Mouse (Mus musculus) liver, embryonic 14.5 days (tissue): ENCODE measurements around the gene Gpx1.

Experiments
- CTCF ChIP-seq: IDR thresholded peaks from 2 replicates; pipeline ENCODE4 v1.5.1; 2016; ENCODE audit warnings: antibody characterized with exemption, low read depth, control low read depth
- EP300 ChIP-seq: IDR thresholded peaks from 2 replicates; pipeline ENCODE4 v1.6.1; 2016; ENCODE audit warnings: antibody characterized with exemption, low read depth

GRCm38 (mm10) chr9:108306571-108306980 lies 32.1 kb upstream of the Gpx1 start:
- no peak for TF ChIP-seq CTCF
- no peak for TF ChIP-seq EP300
